Mouse (Mus musculus) brown adipose tissue, adult 24 weeks (tissue): Measurements from ENCODE around the gene Mrps12. TPM values are rescaled to one million over a fixed set of nuclear protein-coding genes. Genes with fewer than 3 reads are reported as not detected.
A peak's percentile ranks its signal among the peaks of the same experiment; 100 is the strongest.

ENCODE experiments used
- H3K27ac ChIP-seq: fragments of 200-500 bp; replicated peaks from 2 replicates; pipeline ENCODE4 v1.5.1; 2012; ENCODE audit warnings: low read depth, mild to moderate bottlenecking, low read length
- H3K4me1 ChIP-seq: fragments of 200-500 bp; 2 replicates; pipeline ENCODE4 v1.6.1; 2012; ENCODE audit warnings: low read length, mixed read lengths; ENCODE audit not compliant: control insufficient read depth, insufficient read depth, insufficient read length
- H3K4me3 ChIP-seq: fragments of 200-500 bp; 2 replicates; pipeline ENCODE4 v1.5.1; 2012; ENCODE audit warnings: low read depth, mild to moderate bottlenecking, low read length, moderate library complexity; ENCODE audit not compliant: insufficient read depth
- polyA plus RNA-seq: library from polyadenylated mRNA; stranded (reverse); fragments of >200 nt; gene quantifications from 2 replicates; pipeline ENCODE4 v1.2.4, GENCODE M21; 2012; ENCODE audit not compliant: missing spikeins, insufficient read depth, insufficient read length

Gene Mrps12
- 64.4 and 106 TPM in 2 replicates for polyA plus RNA-seq

- H3K27ac ChIP-seq, result peak within 1 kb of the TSS; percentile 93
- H3K4me1 ChIP-seq, result no peaks in the 10 kb centered on the region
- H3K4me3 ChIP-seq, result peak within 1 kb of the TSS; percentile 83
These were observed at the start of gene Mrps12, which contains the start of gene Sars2 for GRCm38 (mm10) chr7:28741709-28742438. TSS of gene Mrps12 (minus strand) at chr7:28741820. TSS of gene Sars2 (plus strand) at chr7:28741992.

DNA sequence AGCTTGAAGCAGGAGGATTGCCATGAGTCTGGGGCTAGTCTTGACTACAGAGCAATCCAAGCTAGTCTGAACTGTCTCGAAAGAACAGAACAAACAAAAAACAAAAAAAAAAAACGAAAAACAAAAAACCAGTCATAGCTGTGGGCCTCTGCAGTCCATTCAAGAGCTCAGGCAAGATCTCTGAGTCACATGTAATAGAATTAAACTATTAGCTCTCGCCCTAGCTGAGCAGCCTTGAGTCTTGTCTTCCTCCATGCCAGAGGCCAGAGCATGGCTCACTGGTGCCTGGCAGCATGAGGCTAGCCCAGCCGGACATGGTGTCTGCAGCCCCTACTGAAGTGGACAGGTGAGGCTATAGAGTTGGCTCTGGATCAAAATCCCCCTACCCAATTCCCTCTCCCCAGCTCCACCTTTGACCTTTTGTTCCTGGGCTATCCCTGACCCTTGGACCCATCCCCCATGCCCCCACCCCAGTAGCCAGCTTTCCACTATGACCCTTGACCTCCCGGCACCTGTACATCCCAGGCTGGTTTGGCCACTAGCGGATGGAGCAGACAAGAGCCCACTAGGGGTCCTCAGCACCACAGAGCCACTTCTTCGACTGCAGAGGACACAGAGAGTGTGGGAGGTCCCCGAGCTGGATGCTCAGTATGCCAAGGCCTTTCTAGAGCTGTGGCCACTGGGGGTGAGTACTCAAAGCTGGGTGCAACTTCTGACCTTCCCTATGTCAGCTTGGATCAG lies 48.6 kb upstream of the Mrps12 start:
- H3K4me3 ChIP-seq, result no peak overlapping the region
- H3K4me1 ChIP-seq, result 0 out of 2 replicates have a peak, but pooled peaks cover 5% of the 10 kb centered on the region
- no peak overlapping the region for H3K27ac ChIP-seq

- no peak overlapping the region for H3K4me3 ChIP-seq
- H3K27ac ChIP-seq, result no peak overlapping the region; the same call in 1 of the 2 replicates
- H3K4me1 ChIP-seq, result 0 out of 2 replicates have a peak, but pooled peaks cover 5% of the 10 kb centered on the region
These were observed 47.6 kb upstream of the Mrps12 start for GRCm38 (mm10) chr7:28789235-28789634.

- Histone ChIP-seq H3K4me1 (0 out of 2 replicates have a peak, but pooled peaks cover 5% of the 10 kb centered on the region), H3K4me3 (no peak within 1 kb of the TSS), H3K27ac (no peak within 1 kb of the TSS; the same call in 1 of the 2 replicates)
These were observed 46.9 kb upstream of the Mrps12 start, which contains the start of gene Rinl for GRCm38 (mm10) chr7:28788307-28789195. TSS of gene Rinl (plus strand) at chr7:28788969.

DNA sequence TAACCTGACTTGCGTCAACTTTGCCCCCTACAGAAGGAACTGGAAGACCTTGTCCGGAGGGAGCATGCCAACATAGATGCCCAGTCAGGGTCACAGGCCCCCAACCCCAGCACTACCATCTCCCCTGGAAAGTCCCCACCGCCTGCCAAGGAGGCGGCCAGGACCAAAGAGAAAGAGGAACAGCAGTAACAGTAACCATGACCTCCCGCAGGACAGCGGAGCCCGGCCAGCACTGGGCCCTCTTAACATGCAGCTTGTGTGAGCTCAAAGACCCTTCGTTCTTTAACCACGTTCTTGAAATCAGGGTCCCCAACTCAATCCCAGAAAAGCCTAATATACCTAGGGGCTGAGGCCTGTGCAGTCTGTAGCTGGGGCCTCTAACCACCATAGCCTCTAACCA lies 46.3 kb upstream of the Mrps12 start:
- Histone ChIP-seq H3K4me3 (no peak overlapping the region), H3K4me1 (0 out of 2 replicates have a peak, but pooled peaks cover 5% of the 10 kb centered on the region), H3K27ac (no peak overlapping the region)

GRCm38 (mm10) chr7:28785161-28785560 lies 43.5 kb upstream of the Mrps12 start:
- 0 out of 2 replicates have a peak, but pooled peaks cover 5% of the 10 kb centered on the region for H3K4me1 ChIP-seq
- H3K27ac ChIP-seq, result no peak overlapping the region
- no peak overlapping the region for H3K4me3 ChIP-seq

DNA sequence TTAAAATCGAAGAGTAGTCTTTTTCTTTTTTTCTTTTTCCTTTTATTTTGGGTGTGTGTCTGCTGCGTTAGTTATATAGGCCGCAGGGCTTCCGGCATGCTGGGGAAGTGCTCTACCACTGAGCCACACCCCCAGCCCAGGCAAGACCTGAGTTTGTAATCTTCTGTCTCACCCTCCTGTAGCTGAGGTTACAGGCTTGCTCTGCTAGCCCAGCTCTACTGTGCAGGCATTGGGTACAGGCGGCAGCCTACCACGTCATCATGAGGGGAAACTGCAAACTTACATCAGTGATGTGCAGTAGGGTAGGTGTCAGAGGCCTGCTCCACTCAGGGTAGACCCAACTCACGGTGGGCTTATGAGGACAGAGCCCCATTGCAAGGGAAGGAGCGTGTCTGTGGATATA lies 39.6 kb upstream of the Mrps12 start:
- 0 out of 2 replicates have a peak, but pooled peaks cover 3% of the 10 kb centered on the region for H3K4me1 ChIP-seq
- H3K27ac ChIP-seq, result no peak overlapping the region
- no peak overlapping the region for H3K4me3 ChIP-seq

DNA sequence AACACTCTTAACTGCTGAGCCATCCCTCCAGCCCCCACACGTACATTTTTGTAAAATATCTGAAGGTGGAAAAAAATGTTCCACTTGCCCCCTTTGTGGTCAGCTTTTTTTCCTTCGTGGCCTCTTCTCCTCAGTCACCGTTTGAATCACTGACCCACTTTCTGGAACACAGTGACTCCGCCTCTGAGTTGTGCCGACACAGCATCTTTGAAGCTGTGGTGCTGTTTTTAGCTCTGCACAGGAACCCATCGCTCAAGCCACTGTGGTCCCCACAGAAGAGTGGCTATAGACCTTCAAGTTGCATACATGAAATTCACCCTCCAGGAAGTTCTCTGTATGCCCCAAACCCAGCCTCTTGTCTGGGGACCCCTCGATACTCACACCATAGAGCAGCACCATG lies 39.2 kb upstream of the Mrps12 start:
- Histone ChIP-seq H3K27ac (no peak overlapping the region), H3K4me1 (0 out of 2 replicates have a peak, but pooled peaks cover 2% of the 10 kb centered on the region), H3K4me3 (no peak overlapping the region)

DNA sequence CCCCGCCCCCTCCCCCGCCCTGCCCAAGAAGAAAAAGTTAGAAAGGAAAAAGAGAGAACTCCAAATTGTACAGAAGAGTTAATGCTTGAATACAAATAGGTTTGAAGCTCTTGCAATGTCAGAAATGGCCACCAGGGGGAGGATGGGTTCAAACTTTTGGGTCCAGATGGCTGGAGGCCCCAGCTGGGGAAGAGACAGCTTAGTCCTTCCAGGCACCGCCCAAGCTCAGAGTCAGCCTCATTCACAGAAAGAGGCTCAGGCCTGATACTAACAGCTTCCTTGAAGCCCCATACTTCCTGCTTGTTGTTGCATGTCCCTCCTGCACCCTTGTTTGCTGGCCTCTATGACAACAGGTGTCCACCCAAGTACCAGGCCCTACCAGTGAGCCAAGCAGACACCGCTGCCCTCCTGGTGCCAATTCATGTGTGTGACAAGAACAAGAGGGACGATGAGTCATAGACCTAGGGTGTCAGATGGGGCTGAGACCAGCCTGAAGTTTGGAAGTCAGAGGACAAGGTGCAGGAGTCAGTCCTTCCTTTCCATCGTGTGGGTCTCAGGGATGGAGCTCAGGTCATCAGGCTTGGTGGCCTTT lies 38.5 kb upstream of the Mrps12 start:
- Histone ChIP-seq H3K4me1 (0 out of 2 replicates have a peak, but pooled peaks cover 2% of the 10 kb centered on the region), H3K4me3 (no peak overlapping the region), H3K27ac (peak overlapping the region; percentile 6; the same call in 1 of the 2 replicates)

DNA sequence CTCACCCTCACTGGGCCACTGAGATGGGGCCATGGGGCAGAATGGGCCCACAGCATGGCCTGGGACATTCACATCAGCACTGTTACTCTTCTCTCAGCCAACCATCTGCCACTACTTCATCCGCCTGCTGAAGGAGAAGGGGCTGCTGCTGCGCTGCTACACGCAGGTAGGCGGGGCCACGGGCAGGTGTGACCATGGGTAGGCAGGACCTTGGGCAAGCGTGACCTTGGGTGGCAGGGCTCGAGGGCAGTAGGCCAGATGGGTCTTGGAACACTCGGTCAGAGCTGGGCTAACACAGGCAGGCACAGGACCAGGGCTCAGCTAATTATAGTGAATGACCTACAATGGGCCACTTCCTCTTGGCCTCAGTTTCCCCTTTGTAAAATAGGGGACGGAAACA lies 37.2 kb upstream of the Mrps12 start:
- Histone ChIP-seq H3K27ac (no peak overlapping the region), H3K4me1 (0 out of 2 replicates have a peak, but pooled peaks cover 2% of the 10 kb centered on the region), H3K4me3 (no peak overlapping the region)

DNA sequence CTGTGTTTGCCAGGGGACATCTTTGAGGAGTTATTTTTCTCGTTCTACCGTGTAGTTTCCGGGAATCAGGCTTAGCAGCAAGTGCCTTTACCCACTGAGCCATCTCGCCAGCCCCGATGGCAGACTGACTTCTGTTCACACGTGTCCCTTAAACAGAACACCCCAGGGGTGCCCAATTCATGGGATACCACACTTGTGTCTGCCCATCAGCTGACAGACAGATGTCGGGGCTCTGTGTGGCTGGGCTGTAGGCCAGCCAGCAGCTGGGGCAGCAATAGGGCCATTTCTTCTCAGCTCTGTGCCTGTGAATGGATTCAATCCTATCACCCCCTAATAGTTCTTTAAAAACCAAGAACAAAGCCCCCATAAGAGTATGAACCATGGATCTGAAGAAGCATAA lies 33.5 kb upstream of the Mrps12 start:
- Histone ChIP-seq H3K4me1 (0 out of 2 replicates have a peak, but pooled peaks cover 2% of the 10 kb centered on the region), H3K4me3 (no peak overlapping the region), H3K27ac (no peak overlapping the region)

DNA sequence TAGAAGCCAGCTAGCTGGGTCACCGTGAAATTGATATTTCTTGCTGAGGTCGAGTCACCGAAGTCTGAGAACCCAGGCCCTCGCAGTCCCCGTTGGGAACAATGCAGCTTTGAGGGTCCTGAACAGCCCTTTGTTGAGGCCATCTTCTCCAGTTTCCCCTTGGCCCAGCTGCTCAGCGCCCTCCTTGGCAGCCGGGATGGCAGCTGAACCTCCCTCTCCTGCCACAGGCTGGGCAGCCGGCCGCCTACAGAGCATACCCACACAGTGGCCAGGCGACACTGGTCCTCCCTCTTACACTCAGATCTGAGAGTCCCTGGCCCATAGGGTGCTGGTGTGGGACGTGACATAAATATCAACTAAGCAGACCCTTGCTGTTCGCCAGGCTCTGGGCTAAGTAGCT lies 32.5 kb upstream of the Mrps12 start:
- H3K4me3 ChIP-seq, result no peak overlapping the region
- H3K4me1 ChIP-seq, result 0 out of 2 replicates have a peak, but pooled peaks cover 2% of the 10 kb centered on the region
- no peak overlapping the region for H3K27ac ChIP-seq

DNA sequence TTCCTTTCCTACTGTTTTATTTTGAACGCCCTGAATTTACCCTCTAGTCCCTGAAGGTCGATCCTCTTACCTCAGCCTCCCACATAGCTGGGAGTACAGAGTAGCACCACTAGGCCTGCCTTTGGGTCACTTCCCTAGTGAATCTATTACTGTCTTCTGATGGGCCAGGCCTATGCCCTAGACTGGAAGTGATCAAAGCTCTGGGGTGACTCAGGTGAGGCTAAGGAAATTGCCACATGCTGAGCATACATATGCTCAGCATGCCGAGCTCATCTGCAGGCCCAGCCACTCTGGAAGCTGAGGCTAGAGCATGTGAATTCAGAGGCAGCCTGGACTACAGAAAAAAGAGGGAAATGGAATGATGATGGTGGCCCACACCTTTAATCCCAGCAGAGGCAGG lies 31.5 kb upstream of the Mrps12 start:
- no peaks in the 10 kb centered on the region for H3K4me1 ChIP-seq
- H3K27ac ChIP-seq, result no peak overlapping the region
- no peak overlapping the region for H3K4me3 ChIP-seq

- Histone ChIP-seq H3K4me1 (no peaks in the 10 kb centered on the region), H3K27ac (no peak overlapping the region), H3K4me3 (no peak overlapping the region)
These were observed 30.2 kb upstream of the Mrps12 start for GRCm38 (mm10) chr7:28771867-28772266.
